21 mouse cellular contexts compared by ENCODE assay signal in genomic region chrX:161566435-161566834, GRCm38 (mm10).
"Had no signal": no experiment of that assay in that cellular context is flagged by ENCODE, and none has a peak within 500 bp of the region (broad histone marks: within the 10 kb centered on the region; RNA-seq: fewer than 3 reads in every experiment).

No protein-coding gene starts in this region.

- H3K4me3 ChIP-seq: limb, embryonic 10.5 days; limb, embryonic 13.5 days; liver, embryonic 12.5 days; liver, embryonic 15.5 days; lung, embryonic 15.5 days; megakaryocyte, embryonic 14.5 days; midbrain, embryonic 10.5 days; midbrain, embryonic 15.5 days; neural tube, embryonic 12.5 days; neural tube, embryonic 15.5 days had no signal

- H3K4me2 ChIP-seq: limb, embryonic 13.5 days; liver, embryonic 12.5 days; liver, embryonic 15.5 days; lung, embryonic 15.5 days; midbrain, embryonic 15.5 days; neural tube, embryonic 12.5 days; neural tube, embryonic 15.5 days had no signal

- H3K27ac ChIP-seq: limb, embryonic 10.5 days; limb, embryonic 13.5 days; liver, embryonic 12.5 days; liver, embryonic 15.5 days; lung, embryonic 15.5 days; midbrain, embryonic 10.5 days; midbrain, embryonic 15.5 days; neural tube, embryonic 12.5 days; neural tube, embryonic 15.5 days had no signal

- H3K9me3 ChIP-seq: limb, embryonic 10.5 days; limb, embryonic 13.5 days; liver, embryonic 12.5 days; liver, embryonic 15.5 days; lung, embryonic 15.5 days; megakaryocyte, embryonic 14.5 days; midbrain, embryonic 10.5 days; midbrain, embryonic 15.5 days; neural tube, embryonic 12.5 days; neural tube, embryonic 15.5 days had no signal

- H3K9ac ChIP-seq: limb, embryonic 13.5 days; liver, embryonic 12.5 days; liver, embryonic 15.5 days; lung, embryonic 15.5 days; midbrain, embryonic 15.5 days; neural tube, embryonic 12.5 days; neural tube, embryonic 15.5 days had no signal

- H3K4me1 ChIP-seq: limb, embryonic 10.5 days; limb, embryonic 13.5 days; liver, embryonic 12.5 days; liver, embryonic 15.5 days; lung, embryonic 15.5 days; megakaryocyte, embryonic 14.5 days; midbrain, embryonic 10.5 days; midbrain, embryonic 15.5 days; neural tube, embryonic 12.5 days; neural tube, embryonic 15.5 days had no signal

- ATAC-seq: liver, embryonic 12.5 days; midbrain, embryonic 15.5 days had no signal

- H3K27me3 ChIP-seq: liver, embryonic 15.5 days; midbrain, embryonic 15.5 days; neural tube, embryonic 12.5 days had no signal

- H3K36me3 ChIP-seq: limb, embryonic 10.5 days; limb, embryonic 13.5 days; liver, embryonic 12.5 days; liver, embryonic 15.5 days; lung, embryonic 15.5 days; midbrain, embryonic 10.5 days; midbrain, embryonic 15.5 days; neural tube, embryonic 12.5 days; neural tube, embryonic 15.5 days had no signal

- DNase-seq: kidney, adult 9 months; kidney, postnatal 14 days; kidney, postnatal 4 days; liver; lung, adult 18-20 months; lung, postnatal 10 days; lung, postnatal 36 days; right cerebral cortex, adult 18-20 months; right cerebral cortex, postnatal 14 days; right cerebral cortex, postnatal 4 days; thymus, postnatal 25 days had no signal
